Mouse (Mus musculus): ENCODE data around the gene Xpot. TPM values are rescaled to one million over a fixed set of nuclear protein-coding genes. Genes with fewer than 3 reads are reported as not detected.
A peak's percentile ranks its signal among the peaks of the same experiment; 100 is the strongest.

Gene Xpot
- polyA plus RNA-seq, 1 experiment from 2014 or later, result 24.1 TPM

GRCm38 (mm10) chr10:121586675-121587370 is 39.3 kb downstream of the Xpot start, which contains the start of gene Tbk1:
TSS of gene Tbk1 (minus strand) at chr10:121586787.
- Histone ChIP-seq H3K27ac (ENCODE audit: low read length) (peak within 1 kb of the TSS; percentile 83), H3K27me3 (ENCODE audit: control insufficient read depth, insufficient read depth, low read depth, low read length) (no peaks in the 10 kb centered on the region), H3K36me3 (ENCODE audit: control insufficient read depth, insufficient read depth) (peaks cover 24% of the 10 kb centered on the region), H3K4me2 (ENCODE audit: low read depth, low read length) (peak within 1 kb of the TSS; percentile 77), H3K9me3 (replicated peaks; ENCODE audit: control insufficient read depth, low read length) (no peaks in the 10 kb centered on the region), H3K4me3 (ENCODE audit: low read depth, low read length) (peak within 1 kb of the TSS; percentile 89), H3K9ac (ENCODE audit: low read depth, low read length) (peak within 1 kb of the TSS; percentile 83), H3K4me1 (ENCODE audit: control insufficient read depth, low read depth, low read length) (peaks cover 15% of the 10 kb centered on the region)
- peak; percentile 98 for ATAC-seq (ENCODE audit: low read depth)
- under 1% methylated on average over 48 of the region's 58 CpGs for WGBS (ENCODE audit: insufficient replicate concordance)

- peak overlapping the region; percentile 89 for H3K4me3 ChIP-seq (ENCODE audit: low read depth, low read length)
- ATAC-seq (ENCODE audit: low read depth), result no peak; the same call in 1 of the 2 replicates
- H3K4me2 ChIP-seq (ENCODE audit: low read depth, low read length), result peak overlapping the region; percentile 77
- no peaks in the 10 kb centered on the region for H3K27me3 ChIP-seq (ENCODE audit: control insufficient read depth, insufficient read depth, low read depth, low read length)
- H3K9ac ChIP-seq (ENCODE audit: low read depth, low read length), result peak overlapping the region; percentile 83
- peaks cover 15% of the 10 kb centered on the region for H3K4me1 ChIP-seq (ENCODE audit: control insufficient read depth, low read depth, low read length)
- H3K9me3 ChIP-seq (replicated peaks; ENCODE audit: control insufficient read depth, low read length), result no peaks in the 10 kb centered on the region
- 2% methylated on average over 28 of the region's 48 CpGs for WGBS (ENCODE audit: insufficient replicate concordance)
- H3K36me3 ChIP-seq (ENCODE audit: control insufficient read depth, insufficient read depth), result peaks cover 31% of the 10 kb centered on the region
- H3K27ac ChIP-seq (ENCODE audit: low read length), result peak overlapping the region; percentile 83
Measured at GRCm38 (mm10) chr10:121585791-121586642, 40.1 kb downstream of the Xpot start.

DNA sequence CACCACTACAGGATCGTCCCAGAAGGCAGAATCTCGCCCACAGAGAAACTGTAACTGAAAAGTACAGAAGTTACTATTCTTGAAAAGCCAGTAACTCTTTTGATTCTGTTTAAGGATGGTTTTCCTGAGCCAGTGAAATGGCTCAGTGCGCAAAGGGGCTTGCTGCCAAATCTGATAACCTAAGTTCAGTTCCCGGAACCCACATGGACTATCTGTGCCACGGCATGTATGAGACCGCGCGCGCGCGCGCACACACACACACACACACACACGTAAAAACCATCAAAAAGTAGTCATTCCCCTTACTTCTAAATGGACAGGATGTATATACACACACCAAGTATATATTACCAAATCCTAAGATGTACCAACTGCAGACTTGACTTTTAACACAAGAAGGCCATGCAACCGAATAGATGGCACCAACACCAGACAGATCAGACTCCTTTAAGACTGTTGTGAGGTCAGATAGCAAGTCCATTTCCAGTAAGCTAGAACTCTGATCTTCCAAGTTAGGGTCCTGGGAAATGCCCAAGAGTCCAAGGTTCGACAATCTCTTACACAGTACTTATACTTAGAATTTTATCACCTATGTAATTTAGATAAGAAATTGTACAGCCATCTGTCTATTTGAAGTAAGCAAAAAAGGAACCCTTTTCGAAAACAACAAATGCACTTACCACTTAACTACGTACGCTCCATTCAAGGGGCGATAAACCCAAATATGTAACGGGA is 40.9 kb downstream of the Xpot start:
- ATAC-seq (ENCODE audit: low read depth), result no peak
- peaks cover 15% of the 10 kb centered on the region for H3K4me1 ChIP-seq (ENCODE audit: control insufficient read depth, low read depth, low read length)
- H3K36me3 ChIP-seq (ENCODE audit: control insufficient read depth, insufficient read depth), result peaks cover 38% of the 10 kb centered on the region
- H3K27me3 ChIP-seq (ENCODE audit: control insufficient read depth, insufficient read depth, low read depth, low read length), result no peaks in the 10 kb centered on the region
- no peak overlapping the region; the same call in 1 of the 2 replicates for H3K27ac ChIP-seq (ENCODE audit: low read length)
- H3K9ac ChIP-seq (ENCODE audit: low read depth, low read length), result peak overlapping the region; percentile 83
- H3K4me2 ChIP-seq (ENCODE audit: low read depth, low read length), result peak overlapping the region; percentile 77
- no peaks in the 10 kb centered on the region for H3K9me3 ChIP-seq (replicated peaks; ENCODE audit: control insufficient read depth, low read length)
- peak overlapping the region; percentile 89 for H3K4me3 ChIP-seq (ENCODE audit: low read depth, low read length)
- 66% methylated on average over 20 of the region's 20 CpGs for WGBS (ENCODE audit: insufficient replicate concordance)

DNA sequence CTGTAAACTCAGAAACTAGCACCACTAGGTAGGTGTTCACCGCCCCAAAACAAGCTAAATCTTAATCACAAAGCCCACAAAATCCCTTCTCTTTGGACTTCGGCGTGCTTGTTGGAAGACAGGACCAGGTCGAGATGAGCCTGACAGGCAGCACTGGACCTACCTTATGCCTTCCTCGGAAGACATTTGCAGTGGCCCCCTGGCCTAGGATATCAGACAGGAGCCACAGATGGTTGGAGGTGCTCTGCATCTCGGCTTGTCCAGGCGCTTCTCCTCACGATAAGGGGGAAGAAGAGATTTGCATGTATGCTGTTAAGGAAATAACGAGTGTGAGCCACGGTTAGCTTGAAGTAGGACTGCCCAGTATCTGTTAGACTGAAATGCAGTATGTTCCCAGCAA is 42.1 kb downstream of the Xpot start:
- Histone ChIP-seq H3K9ac (ENCODE audit: low read depth, low read length) (no peak overlapping the region), H3K27me3 (ENCODE audit: control insufficient read depth, insufficient read depth, low read depth, low read length) (no peaks in the 10 kb centered on the region), H3K36me3 (ENCODE audit: control insufficient read depth, insufficient read depth) (peaks cover 38% of the 10 kb centered on the region), H3K4me2 (ENCODE audit: low read depth, low read length) (no peak overlapping the region), H3K9me3 (replicated peaks; ENCODE audit: control insufficient read depth, low read length) (no peaks in the 10 kb centered on the region), H3K4me3 (ENCODE audit: low read depth, low read length) (no peak overlapping the region), H3K27ac (ENCODE audit: low read length) (no peak overlapping the region), H3K4me1 (ENCODE audit: control insufficient read depth, low read depth, low read length) (peaks cover 15% of the 10 kb centered on the region)
- WGBS (ENCODE audit: insufficient replicate concordance), result 78% methylated on average over 10 of the region's 10 CpGs
- no peak for ATAC-seq (ENCODE audit: low read depth)

DNA sequence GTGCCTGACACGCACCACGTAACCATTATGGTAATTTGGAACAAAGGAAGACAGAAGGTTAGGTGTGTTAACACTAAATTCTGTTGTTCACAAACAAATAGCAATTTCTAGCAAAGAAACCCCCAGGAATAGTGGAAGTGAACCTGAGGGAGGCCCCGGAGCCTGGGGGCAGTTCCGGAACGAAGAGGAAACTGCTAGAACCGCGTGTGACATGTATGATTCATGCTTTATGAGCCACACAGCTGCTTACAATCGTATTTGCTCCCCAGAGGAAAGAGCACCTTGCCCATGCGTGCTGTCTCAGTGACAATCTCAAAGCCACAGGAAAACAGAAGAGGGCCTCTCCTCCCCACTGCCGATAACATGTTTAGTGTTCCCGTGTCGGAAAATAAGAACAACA is 43.1 kb downstream of the Xpot start:
- H3K27me3 ChIP-seq (ENCODE audit: control insufficient read depth, insufficient read depth, low read depth, low read length), result no peaks in the 10 kb centered on the region
- H3K36me3 ChIP-seq (ENCODE audit: control insufficient read depth, insufficient read depth), result peaks cover 43% of the 10 kb centered on the region
- no peaks in the 10 kb centered on the region for H3K9me3 ChIP-seq (replicated peaks; ENCODE audit: control insufficient read depth, low read length)
- no peak overlapping the region for H3K9ac ChIP-seq (ENCODE audit: low read depth, low read length)
- no peak overlapping the region for H3K27ac ChIP-seq (ENCODE audit: low read length)
- no peak overlapping the region for H3K4me2 ChIP-seq (ENCODE audit: low read depth, low read length)
- no peak overlapping the region for H3K4me3 ChIP-seq (ENCODE audit: low read depth, low read length)
- no peak for ATAC-seq (ENCODE audit: low read depth)
- WGBS (ENCODE audit: insufficient replicate concordance), result 65% methylated on average over 12 of the region's 12 CpGs
- H3K4me1 ChIP-seq (ENCODE audit: control insufficient read depth, low read depth, low read length), result peaks cover 15% of the 10 kb centered on the region

DNA sequence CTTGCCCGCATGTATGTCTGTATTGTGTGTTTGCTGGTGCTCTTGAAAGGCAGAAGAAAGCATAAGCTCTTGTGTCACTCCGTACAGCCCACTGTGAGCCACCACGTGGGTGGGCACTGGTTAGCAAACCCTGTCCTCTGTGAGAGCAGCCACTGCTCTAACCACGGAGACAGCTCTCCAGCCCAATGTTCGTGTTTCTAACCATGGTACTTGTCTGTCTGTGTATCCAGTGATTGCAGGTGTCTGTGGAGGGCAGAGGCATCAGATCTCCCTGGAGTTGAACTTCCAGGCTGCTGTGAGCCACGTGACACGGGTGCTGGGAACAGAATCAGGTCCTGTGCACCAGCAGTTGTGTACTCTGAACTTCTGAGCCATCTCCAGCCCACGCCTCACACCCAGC is 43.8 kb downstream of the Xpot start:
- no peak overlapping the region for H3K27ac ChIP-seq (ENCODE audit: low read length)
- no peak overlapping the region for H3K4me3 ChIP-seq (ENCODE audit: low read depth, low read length)
- peaks cover 11% of the 10 kb centered on the region for H3K4me1 ChIP-seq (ENCODE audit: control insufficient read depth, low read depth, low read length)
- no peak overlapping the region for H3K9ac ChIP-seq (ENCODE audit: low read depth, low read length)
- ATAC-seq (ENCODE audit: low read depth), result no peak
- H3K27me3 ChIP-seq (ENCODE audit: control insufficient read depth, insufficient read depth, low read depth, low read length), result no peaks in the 10 kb centered on the region
- H3K36me3 ChIP-seq (ENCODE audit: control insufficient read depth, insufficient read depth), result peaks cover 45% of the 10 kb centered on the region
- H3K4me2 ChIP-seq (ENCODE audit: low read depth, low read length), result no peak overlapping the region
- H3K9me3 ChIP-seq (replicated peaks; ENCODE audit: control insufficient read depth, low read length), result no peaks in the 10 kb centered on the region
- WGBS (ENCODE audit: insufficient replicate concordance), result 86% methylated on average over 8 of the region's 8 CpGs

- 81% methylated on average over 6 of the region's 6 CpGs for WGBS (ENCODE audit: insufficient replicate concordance)
Measured at GRCm38 (mm10) chr10:121581405-121581804, 44.7 kb downstream of the Xpot start.

GRCm38 (mm10) chr10:121580381-121580780 is 45.8 kb downstream of the Xpot start:
- WGBS (ENCODE audit: insufficient replicate concordance), result 93% methylated on average over 5 of the region's 5 CpGs
- Histone ChIP-seq H3K27ac (ENCODE audit: low read length) (no peak overlapping the region), H3K36me3 (ENCODE audit: control insufficient read depth, insufficient read depth) (peaks cover 50% of the 10 kb centered on the region), H3K9ac (ENCODE audit: low read depth, low read length) (no peak overlapping the region), H3K9me3 (replicated peaks; ENCODE audit: control insufficient read depth, low read length) (no peaks in the 10 kb centered on the region), H3K4me2 (ENCODE audit: low read depth, low read length) (no peak overlapping the region), H3K27me3 (ENCODE audit: control insufficient read depth, insufficient read depth, low read depth, low read length) (no peaks in the 10 kb centered on the region), H3K4me3 (ENCODE audit: low read depth, low read length) (no peak overlapping the region), H3K4me1 (ENCODE audit: control insufficient read depth, low read depth, low read length) (peaks cover 7% of the 10 kb centered on the region)
- ATAC-seq (ENCODE audit: low read depth), result no peak

More at GRCm38 (mm10) chr10:121581405-121581804, 44.7 kb downstream of the Xpot start:
- H3K4me3 ChIP-seq (ENCODE audit: low read depth, low read length), result no peak overlapping the region
- ATAC-seq (ENCODE audit: low read depth), result no peak
- no peak overlapping the region for H3K27ac ChIP-seq (ENCODE audit: low read length)
- peaks cover 45% of the 10 kb centered on the region for H3K36me3 ChIP-seq (ENCODE audit: control insufficient read depth, insufficient read depth)
- no peak overlapping the region for H3K9ac ChIP-seq (ENCODE audit: low read depth, low read length)
- H3K4me2 ChIP-seq (ENCODE audit: low read depth, low read length), result no peak overlapping the region
- H3K9me3 ChIP-seq (replicated peaks; ENCODE audit: control insufficient read depth, low read length), result no peaks in the 10 kb centered on the region
- peaks cover 11% of the 10 kb centered on the region for H3K4me1 ChIP-seq (ENCODE audit: control insufficient read depth, low read depth, low read length)
- H3K27me3 ChIP-seq (ENCODE audit: control insufficient read depth, insufficient read depth, low read depth, low read length), result no peaks in the 10 kb centered on the region

Data from liver, embryonic 16.5 days (tissue).